Mouse (Mus musculus): ENCODE results near the gene Mapk8ip2.
A peak's percentile ranks its signal among the peaks of the same experiment; 100 is the strongest.

The Mapk8ip2 gene

DNA sequence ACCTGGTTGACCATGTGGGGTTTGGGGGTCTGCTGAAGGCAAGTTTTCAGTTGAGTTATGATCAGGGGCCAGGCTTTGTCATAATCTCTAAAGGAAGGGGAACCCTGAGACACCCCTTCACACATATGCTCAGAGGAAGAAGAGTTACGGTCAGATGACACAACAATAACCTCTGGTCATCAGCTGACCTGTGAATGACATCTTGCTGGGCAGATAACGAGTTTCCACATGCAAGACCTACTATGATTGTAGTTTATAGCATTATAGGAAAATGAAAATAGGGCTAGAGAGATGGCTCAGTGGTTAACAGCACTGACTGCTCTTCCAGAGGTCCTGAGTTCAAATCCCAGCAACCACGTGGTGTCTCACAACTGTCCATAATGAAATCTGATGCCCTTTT is 24.9 kb downstream of the Mapk8ip2 start:
- DNase-seq (ENCODE audit: extremely low read depth, low read depth, low spot score), result no peak

DNA sequence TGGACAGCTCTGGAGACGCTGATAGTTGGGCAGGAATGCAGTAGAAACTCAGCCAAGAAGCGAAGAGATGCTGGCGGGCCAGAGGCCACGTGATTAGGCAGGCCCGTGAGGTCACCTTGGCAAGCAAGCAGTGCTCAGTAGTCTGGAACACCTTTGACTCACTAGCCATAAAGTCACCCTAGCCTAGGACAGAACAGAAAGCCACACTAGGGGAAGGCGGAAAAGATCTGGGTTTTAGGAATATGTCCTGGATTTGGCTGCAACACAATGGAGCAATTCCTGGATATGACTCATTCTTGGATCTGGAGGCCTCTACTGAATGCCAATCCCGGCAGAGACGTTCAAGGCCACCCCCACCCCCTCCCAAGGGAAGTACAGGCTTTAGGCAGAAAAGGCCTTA is 26.9 kb downstream of the Mapk8ip2 start:
- DNase-seq (ENCODE audit: extremely low read depth, low read depth, low spot score), result peak; percentile 8

DNA sequence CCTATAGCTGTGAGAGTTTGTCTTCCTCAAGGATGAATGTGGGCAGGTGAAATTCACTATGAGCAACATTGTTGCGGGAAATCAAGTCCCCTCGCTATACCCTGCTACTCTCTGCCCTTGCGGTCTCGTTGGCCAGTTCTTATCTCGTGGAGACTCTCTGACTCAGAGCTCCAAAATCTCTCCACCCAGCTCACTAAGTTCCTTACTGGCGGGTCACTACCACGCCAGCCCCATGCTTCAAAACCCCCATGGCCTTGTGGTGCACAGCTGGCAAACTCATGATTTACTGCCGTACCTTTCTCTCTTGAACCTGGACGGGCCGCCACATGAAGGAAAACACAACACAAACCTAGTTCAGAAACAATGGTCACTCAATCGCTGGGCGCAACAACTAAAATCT is 34.5 kb downstream of the Mapk8ip2 start:
- DNase-seq (ENCODE audit: extremely low read depth, low read depth, low spot score), result no peak

DNA sequence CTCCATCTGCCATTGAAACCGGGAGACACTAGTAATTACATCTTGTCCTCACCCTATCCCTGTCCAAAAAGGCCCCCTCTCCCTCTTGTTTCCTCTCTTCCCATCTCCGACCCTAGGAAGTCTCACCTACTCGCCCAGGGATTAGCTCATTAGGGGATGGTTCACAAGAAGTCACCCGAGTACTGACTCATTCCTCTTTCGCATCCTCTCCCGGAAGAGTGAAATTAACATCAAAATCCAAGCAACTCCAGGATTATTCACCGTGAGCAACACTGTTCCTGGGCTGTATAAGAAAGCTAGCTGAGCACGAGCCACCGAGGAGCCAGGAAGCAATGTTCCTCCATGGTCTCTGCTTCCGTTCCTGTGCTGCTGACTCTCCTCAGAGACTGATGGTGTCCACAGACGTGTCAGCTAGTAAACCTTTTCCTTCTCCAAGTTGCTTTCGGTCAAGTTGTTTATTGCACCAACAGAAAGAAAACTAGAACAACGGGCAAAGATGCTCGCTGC is 35.0 kb downstream of the Mapk8ip2 start:
- no peak for DNase-seq (ENCODE audit: extremely low read depth, low read depth, low spot score)

DNA sequence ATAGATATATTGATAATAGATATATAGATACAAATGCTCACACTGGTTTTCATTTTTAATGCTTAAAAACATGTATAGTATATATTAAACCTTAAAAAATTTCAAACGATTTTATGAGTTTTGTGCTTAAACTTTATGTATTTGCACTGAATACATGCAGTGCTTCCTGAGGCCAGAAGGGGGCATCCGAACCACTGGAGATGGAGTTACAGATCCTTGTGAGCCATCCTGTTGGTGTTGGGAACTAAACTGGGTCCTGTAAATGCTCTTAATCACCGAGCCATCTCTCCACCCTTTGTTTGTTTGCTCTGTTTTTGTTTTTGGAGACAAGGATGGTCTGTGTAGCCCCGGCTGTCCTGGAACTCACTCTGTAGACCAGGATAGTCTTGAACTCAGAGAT is 41.3 kb downstream of the Mapk8ip2 start:
- DNase-seq (ENCODE audit: extremely low read depth, low read depth, low spot score), result no peak

DNA sequence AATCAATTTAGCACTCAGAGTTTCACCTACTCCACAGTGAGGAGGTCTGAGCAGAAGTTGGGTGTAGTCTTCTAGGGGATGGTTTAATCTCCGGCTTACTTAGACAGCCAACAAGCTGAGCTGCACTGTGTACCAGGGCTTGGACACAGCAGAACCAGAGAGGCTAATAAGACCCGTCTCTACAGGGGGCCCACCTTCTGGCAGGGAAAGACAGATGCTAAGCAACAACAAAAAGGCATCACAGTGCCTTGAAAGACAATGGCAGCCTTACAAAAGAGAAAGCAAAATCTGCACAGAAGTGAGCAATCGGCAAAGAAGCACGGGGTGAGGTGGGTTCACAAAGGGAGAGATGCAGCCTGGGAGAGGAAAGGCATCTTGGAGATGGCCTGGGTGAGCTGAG is 42.4 kb downstream of the Mapk8ip2 start:
- no peak for DNase-seq (ENCODE audit: extremely low read depth, low read depth, low spot score)

DNA sequence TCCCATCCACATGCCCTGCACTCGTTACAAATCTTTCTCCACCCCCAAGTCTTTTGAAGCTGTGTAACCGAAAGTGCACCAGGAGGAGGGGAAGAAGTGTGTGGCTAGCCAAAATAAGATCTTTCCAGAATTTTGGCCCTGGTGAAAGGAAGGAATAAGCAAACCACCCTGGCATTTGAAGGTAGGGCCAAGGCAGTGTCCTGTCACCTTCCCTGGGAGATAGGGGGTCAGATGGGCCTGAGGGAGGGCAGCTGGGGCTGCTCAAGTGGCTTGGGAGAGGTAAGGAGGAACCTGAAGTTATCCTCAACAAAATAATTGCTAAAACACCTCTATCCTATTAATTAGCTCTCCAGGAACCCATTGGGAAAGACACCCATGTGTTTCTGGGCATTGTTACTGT is 43.1 kb downstream of the Mapk8ip2 start:
- no peak for DNase-seq (ENCODE audit: extremely low read depth, low read depth, low spot score)

DNA sequence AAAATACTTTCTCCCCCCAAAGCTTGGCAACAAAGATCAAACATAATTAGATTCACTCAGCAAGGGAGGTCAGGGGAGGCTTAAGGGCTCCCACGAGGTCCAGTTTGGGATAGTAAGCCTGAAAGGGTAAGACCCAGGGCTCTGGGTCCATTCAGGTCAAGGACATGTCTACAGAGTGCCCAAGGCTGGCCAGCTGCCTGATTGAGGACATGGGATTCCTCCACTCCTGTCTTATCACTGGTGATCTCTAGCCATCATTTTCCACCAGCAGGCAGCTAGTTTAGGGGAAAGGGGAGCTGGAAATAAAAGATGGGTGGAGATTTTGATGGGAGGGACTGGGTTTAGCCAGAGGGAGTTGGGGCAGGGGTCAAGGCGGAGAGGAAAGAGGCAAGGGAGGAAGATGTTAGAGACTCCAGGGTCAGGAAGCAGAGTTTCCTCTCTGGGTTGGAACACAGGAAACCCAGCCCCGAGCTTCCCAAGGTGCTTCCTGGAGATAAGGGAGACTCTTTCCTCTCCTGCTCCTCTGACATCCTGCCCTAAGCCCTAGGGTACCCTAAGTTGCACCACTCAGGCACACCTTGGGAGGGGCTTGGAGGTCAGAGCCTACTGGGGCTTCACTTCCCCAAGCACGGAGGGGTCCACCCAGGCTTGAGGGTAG is 43.8 kb downstream of the Mapk8ip2 start:
- DNase-seq (ENCODE audit: extremely low read depth, low read depth, low spot score), result no peak

DNA sequence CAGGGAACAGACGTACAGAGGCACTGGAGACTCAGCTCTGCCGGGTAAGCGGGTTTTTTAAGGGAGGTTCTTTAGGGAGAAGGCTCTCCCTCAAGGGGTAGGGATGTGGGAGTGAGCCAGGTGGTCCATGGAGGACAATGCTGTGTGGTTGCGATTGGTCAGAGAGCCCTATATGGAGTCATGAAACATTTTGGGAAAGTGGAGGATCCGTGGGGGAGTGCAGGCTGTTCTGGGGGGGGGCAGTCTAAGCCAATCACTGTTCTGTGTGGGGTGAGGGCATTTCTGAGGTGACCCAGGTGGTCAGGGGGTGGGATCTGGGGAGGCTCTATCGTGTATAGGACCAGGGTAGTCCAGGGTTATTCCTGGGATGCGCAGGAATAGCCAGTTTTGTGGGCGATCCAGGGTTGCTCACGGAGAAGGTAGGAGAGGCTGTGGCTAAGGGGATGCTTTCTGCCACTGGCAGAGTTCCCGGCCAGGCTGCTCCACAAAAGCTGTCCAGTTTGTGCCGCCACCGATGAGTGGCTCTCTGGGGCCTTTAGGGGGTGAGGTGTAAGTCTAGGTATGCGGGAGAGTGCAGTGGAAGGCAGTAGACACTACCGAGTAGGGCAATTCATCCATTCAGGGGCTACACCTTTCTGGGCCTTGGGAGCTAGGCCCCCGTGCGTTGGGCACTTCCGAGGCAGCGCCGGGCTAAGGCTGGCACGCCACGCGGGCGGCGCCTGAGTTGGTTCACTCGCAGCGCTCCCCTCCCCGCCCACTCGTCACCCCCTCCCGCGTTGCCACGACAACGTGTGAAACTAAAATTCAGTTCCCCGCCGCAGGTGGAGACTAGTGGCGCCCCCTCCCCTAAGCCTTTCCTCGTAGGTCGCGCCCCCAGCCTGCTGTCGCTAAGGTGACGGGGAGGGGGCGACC is 44.6 kb downstream of the Mapk8ip2 start:
- no peak for DNase-seq (ENCODE audit: extremely low read depth, low read depth, low spot score)

DNA sequence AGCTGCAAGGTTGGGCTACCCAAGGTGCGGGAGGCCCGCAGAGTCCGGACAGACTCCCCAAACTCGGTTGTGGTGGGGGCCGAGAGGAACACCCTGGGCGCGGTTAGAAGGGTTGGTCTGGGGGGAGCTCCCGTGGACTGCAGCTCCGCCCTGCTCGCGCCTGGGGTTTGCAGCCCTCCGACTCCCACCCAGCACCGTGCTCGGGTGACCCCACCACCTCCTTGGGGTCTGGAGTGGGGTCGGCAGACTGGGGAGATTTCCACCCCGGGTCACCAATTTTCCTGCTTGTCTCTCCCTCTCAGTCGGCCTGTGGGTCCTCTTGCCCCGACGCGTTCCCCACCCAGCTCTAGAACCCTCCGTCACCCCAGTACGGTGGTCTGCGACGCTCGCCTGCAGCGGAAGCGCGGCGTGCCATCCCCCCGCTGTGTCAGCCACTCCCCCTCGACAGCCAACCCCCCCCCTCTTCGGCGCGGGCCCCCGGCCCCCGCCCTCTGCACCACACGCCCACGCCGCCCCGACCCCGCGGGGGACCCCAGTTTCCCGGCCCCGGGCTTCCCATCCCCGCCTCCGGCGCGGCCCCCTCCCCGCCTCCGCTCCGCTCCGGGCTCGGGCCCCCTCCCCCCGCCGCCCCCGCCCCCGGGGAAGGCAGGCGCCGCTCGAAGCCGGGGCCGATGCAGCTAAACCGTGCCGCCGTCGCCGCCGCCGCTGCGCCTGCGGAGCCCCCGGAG is 45.4 kb downstream of the Mapk8ip2 start, which contains the start of gene Shank3:
Gene Shank3 (plus strand): TSS at position 663 of the 728 bp plus-strand sequence.
- no peak for DNase-seq (ENCODE audit: extremely low read depth, low read depth, low spot score)

DNA sequence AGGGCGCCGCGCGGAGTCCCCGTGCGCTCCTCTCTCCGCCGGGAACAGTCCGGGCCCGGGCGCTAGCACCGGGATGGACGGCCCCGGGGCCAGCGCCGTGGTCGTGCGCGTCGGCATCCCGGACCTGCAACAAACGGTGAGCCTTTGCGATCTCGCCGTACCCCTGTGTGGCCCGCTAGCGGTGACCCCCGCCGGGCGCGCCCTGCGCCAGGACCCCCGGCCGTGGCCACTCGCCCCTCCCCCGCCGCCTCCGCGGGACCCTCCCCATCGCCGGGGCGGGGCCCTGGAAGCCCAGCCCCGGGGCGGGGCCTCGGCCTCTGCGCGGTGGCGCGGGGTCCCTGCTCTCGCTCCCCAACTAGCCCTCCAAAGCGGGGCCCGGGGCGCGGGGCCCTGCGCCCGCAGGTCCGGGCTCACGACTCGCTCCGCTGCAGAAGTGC is 46.1 kb downstream of the Mapk8ip2 start:
- DNase-seq (ENCODE audit: extremely low read depth, low read depth, low spot score), result no peak

DNA sequence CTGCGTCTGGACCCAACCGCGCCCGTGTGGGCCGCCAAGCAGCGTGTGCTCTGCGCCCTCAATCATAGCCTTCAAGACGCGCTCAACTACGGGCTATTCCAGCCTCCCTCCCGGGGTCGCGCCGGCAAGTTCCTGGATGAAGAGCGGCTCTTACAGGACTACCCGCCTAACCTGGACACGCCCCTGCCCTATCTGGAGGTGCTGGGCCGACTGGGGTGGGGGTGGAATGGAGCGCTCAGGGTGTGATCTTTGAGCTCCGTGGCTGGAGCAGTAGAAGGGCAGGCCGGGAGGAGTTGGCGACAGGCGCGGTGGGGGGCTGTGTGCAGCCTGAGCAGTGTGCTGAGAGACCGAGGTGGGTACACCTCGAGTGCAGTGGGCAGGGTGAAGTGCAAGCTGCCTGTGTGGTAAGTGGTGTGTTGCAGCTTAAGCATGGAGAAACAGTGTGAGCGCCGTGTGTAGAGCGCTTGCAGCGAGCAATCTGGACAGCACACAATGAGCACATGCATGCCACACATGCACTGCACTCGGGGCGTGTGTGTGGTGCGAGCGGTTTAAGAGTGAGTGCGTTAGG is 46.6 kb downstream of the Mapk8ip2 start:
- no peak for DNase-seq (ENCODE audit: extremely low read depth, low read depth, low spot score)

DNA sequence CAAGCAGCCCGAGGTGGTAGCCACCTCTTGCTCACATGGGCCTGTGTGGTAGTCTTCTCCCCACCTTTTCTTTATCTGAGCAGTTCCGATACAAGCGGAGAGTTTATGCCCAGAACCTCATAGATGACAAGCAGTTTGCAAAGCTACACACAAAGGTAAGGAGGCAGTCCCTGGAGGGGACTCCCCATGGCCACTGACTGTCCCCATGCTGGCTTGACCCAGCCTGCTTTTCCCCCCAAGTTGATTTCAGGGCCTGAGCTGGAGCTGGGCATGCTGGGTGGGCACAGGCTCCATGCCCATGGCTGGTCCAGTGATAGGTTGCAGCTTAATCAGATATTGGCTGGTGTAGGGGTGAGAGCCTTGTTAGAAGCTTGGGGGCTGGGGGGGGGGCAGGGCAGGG is 47.6 kb downstream of the Mapk8ip2 start:
- DNase-seq (ENCODE audit: extremely low read depth, low read depth, low spot score), result no peak

DNA sequence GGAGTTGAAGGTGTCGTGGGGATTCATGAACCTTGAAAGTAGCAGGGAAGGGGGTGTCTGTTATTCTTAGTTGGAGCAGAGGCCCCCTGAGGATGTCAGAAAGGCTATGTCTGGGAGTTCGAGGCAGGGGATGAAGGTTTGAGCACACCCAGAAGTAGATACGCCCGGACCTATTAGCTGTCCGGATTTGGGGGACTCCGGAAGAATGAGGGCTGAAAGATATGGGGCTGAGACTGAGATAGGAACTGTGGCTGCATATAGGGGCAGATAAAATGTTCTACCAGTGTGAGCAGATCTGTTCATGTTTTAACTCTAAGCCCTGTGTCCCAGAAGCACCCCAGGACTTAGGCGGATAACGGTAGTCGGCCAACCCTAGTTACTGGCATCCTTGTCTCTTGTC is 51.1 kb downstream of the Mapk8ip2 start:
- no peak for DNase-seq (ENCODE audit: extremely low read depth, low read depth, low spot score)

DNA sequence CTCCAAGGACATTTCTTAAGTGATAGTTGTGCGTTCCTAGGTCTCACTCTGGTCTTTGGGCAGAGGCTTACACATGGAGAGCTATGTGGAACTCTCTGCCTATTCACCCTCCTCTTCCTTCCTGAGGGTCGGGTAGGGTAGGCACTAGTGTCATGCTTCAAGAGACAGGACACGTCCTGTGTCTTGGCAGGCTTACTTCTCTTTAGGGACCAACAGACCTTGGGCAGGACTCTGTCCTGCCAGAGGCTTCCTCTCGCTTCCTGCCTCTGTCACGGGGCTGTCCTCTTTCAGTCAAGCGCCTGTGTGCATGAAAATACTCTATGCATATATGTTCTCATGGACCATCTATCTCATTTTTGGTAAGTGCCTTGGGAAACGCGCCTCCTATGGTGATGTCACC is 54.0 kb downstream of the Mapk8ip2 start:
- DNase-seq (ENCODE audit: extremely low read depth, low read depth, low spot score), result no peak

DNA sequence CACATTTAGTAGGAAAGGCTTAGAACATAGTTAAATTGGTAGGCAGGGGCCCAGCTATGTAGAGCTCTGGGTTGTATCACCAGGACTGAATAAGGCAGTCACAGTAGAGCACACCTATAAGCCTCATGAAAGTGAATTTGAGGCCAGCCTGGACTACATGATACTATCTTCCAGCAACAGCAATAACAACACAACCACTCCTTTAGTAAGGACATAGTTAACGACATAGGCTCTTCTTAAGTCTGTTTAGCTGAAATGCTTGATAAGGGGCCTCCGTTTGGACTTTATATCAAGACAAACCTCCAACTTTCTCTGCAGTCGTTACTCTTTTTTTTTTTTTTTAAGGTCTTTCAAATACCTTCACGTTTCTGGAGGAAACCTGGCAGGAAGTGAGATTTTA is 59.0 kb downstream of the Mapk8ip2 start:
- DNase-seq (ENCODE audit: extremely low read depth, low read depth, low spot score), result no peak

Data from fat pad, adult 2 months (tissue).